Comparison of ENCODE assay signal across 8 mouse cellular contexts in genomic region chr6:129517752-129518408, GRCm38 (mm10). TPM values are rescaled to one million over a fixed set of nuclear protein-coding genes. Genes with fewer than 3 reads are reported as not detected.
DNase-seq lines count a peak whose midpoint lies in the region; ATAC-seq and TF ChIP-seq lines count a peak whose summit lies in the region.
"Had no signal": no experiment of that assay in that cellular context is flagged by ENCODE, and none has a peak within 500 bp of the region (broad histone marks: within the 10 kb centered on the region; RNA-seq: fewer than 3 reads in every experiment).

No protein-coding gene starts in this region.

- H3K4me1 ChIP-seq in liver, adult 2 months (ENCODE audit: control insufficient read depth, insufficient read depth, low read length), result no peaks in the 10 kb centered on the region
- H3K4me1 ChIP-seq in forebrain, postnatal 0 days (ENCODE audit: insufficient read depth), result no peaks in the 10 kb centered on the region
- no peaks in the 10 kb centered on the region; the same call in 1 of the 2 replicates for H3K4me1 ChIP-seq in kidney, postnatal 0 days (replicated peaks; ENCODE audit: insufficient read depth, low read length)
- H3K4me1 ChIP-seq in midbrain, embryonic 13.5 days (replicated peaks), result no peaks in the 10 kb centered on the region

- no peak for TF ChIP-seq POLR2A in liver, adult 2 months (IDR thresholded peaks at IDR 0.05; ENCODE audit: extremely low read depth, insufficient read depth, low read length)

- no peaks in the 10 kb centered on the region for H3K9me3 ChIP-seq in forebrain, postnatal 0 days (ENCODE audit: low read length)
- H3K9me3 ChIP-seq in kidney, postnatal 0 days (replicated peaks; ENCODE audit: low read length), result no peaks in the 10 kb centered on the region
- H3K9me3 ChIP-seq in midbrain, embryonic 13.5 days, result no peaks in the 10 kb centered on the region

- peak; percentile 46; the same call in 1 of the 2 replicates for TF ChIP-seq CTCF in liver, adult 2 months (IDR thresholded peaks at IDR 0.05; ENCODE audit: low read depth, low read length)
- TF ChIP-seq CTCF in forebrain, postnatal 0 days (IDR thresholded peaks at IDR 0.05; ENCODE audit: low read depth), result peak; percentile 79
- TF ChIP-seq CTCF in kidney, postnatal 0 days (IDR thresholded peaks at IDR 0.05; ENCODE audit: low read depth), result peak; percentile 84

- H3K27me3 ChIP-seq in liver, adult 2 months (ENCODE audit: control insufficient read depth, insufficient read depth, low read length), result no peaks in the 10 kb centered on the region
- no peaks in the 10 kb centered on the region for H3K27me3 ChIP-seq in forebrain, postnatal 0 days (ENCODE audit: insufficient read depth, low read length)
- no peaks in the 10 kb centered on the region for H3K27me3 ChIP-seq in kidney, postnatal 0 days (ENCODE audit: insufficient read depth, low read length)
- H3K27me3 ChIP-seq in midbrain, embryonic 13.5 days, result no peaks in the 10 kb centered on the region

- ATAC-seq in forebrain, postnatal 0 days, result peak; percentile 88
- peak; percentile 72 for ATAC-seq in kidney, postnatal 0 days (replicated peaks; ENCODE audit: low FRiP score, low read depth)
- ATAC-seq in midbrain, embryonic 13.5 days, result peak; percentile 90

- H3K9ac ChIP-seq in liver, adult 2 months (ENCODE audit: low read depth, low read length), result no peak overlapping the region
- no peak overlapping the region for H3K9ac ChIP-seq in forebrain, postnatal 0 days
- H3K9ac ChIP-seq in kidney, postnatal 0 days (ENCODE audit: low read depth, low read length), result no peak overlapping the region
- no peak overlapping the region for H3K9ac ChIP-seq in midbrain, embryonic 13.5 days (replicated peaks)

- 50% methylated on average over 2 of the region's 2 CpGs for WGBS in liver, adult 2 months
- WGBS in forebrain, postnatal 0 days, result 51% methylated on average over 2 of the region's 2 CpGs
- 48% methylated on average over 2 of the region's 2 CpGs for WGBS in kidney, postnatal 0 days
- WGBS in midbrain, embryonic 13.5 days, result 50% methylated on average over 2 of the region's 2 CpGs

- DNase-seq in liver, adult 2 months (ENCODE audit: extremely low read depth, low read depth, low spot score), result peak; percentile 56
- DNase-seq in liver, result no peak
- peak; percentile 35 for DNase-seq in ZHBTc4 (ENCODE audit: low read depth, low spot score)
- DNase-seq in forebrain, postnatal 0 days, result peak; percentile 61
- DNase-seq in kidney, postnatal 0 days (ENCODE audit: low spot score), result peak; percentile 82
- no peak for DNase-seq in yolk sac, embryonic 10.5 days (ENCODE audit: low spot score)

- H3K27ac ChIP-seq in liver, adult 2 months (replicated peaks; ENCODE audit: insufficient read depth, low read depth, low read length), result no peak overlapping the region
- no peak overlapping the region for H3K27ac ChIP-seq in forebrain, postnatal 0 days (ENCODE audit: low read depth, low read length)
- H3K27ac ChIP-seq in kidney, postnatal 0 days, result no peak overlapping the region
- H3K27ac ChIP-seq in midbrain, embryonic 13.5 days, result no peak overlapping the region

- no peaks in the 10 kb centered on the region for H3K36me3 ChIP-seq in liver, adult 2 months (ENCODE audit: control insufficient read depth, insufficient read depth, low read length)
- H3K36me3 ChIP-seq in forebrain, postnatal 0 days (ENCODE audit: insufficient read depth), result no peaks in the 10 kb centered on the region
- no peaks in the 10 kb centered on the region for H3K36me3 ChIP-seq in kidney, postnatal 0 days (ENCODE audit: insufficient read depth, low read length)
- H3K36me3 ChIP-seq in midbrain, embryonic 13.5 days, result no peaks in the 10 kb centered on the region

- H3K4me3 ChIP-seq in liver, adult 2 months (ENCODE audit: insufficient read depth, low read depth, low read length), result no peak overlapping the region
- H3K4me3 ChIP-seq in forebrain, postnatal 0 days (ENCODE audit: low read depth, low read length), result no peak overlapping the region
- H3K4me3 ChIP-seq in kidney, postnatal 0 days (replicated peaks; ENCODE audit: low read depth, low read length), result no peak overlapping the region
- no peak overlapping the region for H3K4me3 ChIP-seq in midbrain, embryonic 13.5 days (replicated peaks)
- H3K4me3 ChIP-seq: erythroblast, embryonic 14.5 days had no signal

- H3K79me2 ChIP-seq in liver, adult 2 months (ENCODE audit: control insufficient read depth, insufficient read depth, low read length), result no peaks in the 10 kb centered on the region

- H3K4me2 ChIP-seq in forebrain, postnatal 0 days (ENCODE audit: low read depth), result no peak overlapping the region
- peak overlapping the region; percentile 19 for H3K4me2 ChIP-seq in kidney, postnatal 0 days (ENCODE audit: low read length)
- no peak overlapping the region for H3K4me2 ChIP-seq in midbrain, embryonic 13.5 days (replicated peaks)

RNA-seq across cellular contexts. Expression of gene Tmem52b, which starts 5.5 kb away (rescaled TPM):
- total RNA-seq in liver, adult 2 months (2014; rRNA removed), result not detected in 2 replicates
- polyA plus RNA-seq in liver, adult 2 months (2012; rRNA removed), result not detected in 2 replicates
- not detected in 2 replicates for total RNA-seq in forebrain, postnatal 0 days (2014; rRNA removed)
- not detected in 2 replicates for polyA plus RNA-seq in forebrain, postnatal 0 days (2015; fragmentation: Nextera tagmentation; extraction: Ambion mirVana)
- 96.6 and 98.5 TPM in 2 replicates for polyA plus RNA-seq in kidney, postnatal 0 days (2015; fragmentation: Nextera tagmentation; extraction: Ambion mirVana)
- not detected in 2 replicates for polyA plus RNA-seq in midbrain, embryonic 13.5 days (2015; fragmentation: Nextera tagmentation; extraction: Ambion mirVana)
- polyA plus RNA-seq: erythroblast, embryonic 14.5 days had no signal

RNA-seq across cellular contexts. Expression of gene Olr1, which starts 10.9 kb away (rescaled TPM):
- 0.07 TPM in 1 of 2 replicates, not detected in the other for total RNA-seq in liver, adult 2 months (2014; rRNA removed)
- polyA plus RNA-seq in liver, adult 2 months (2012; rRNA removed), result not detected in 2 replicates
- total RNA-seq in forebrain, postnatal 0 days (2014; rRNA removed), result 0.10 TPM in 1 of 2 replicates, not detected in the other
- not detected in 2 replicates for polyA plus RNA-seq in forebrain, postnatal 0 days (2015; fragmentation: Nextera tagmentation; extraction: Ambion mirVana)
- polyA plus RNA-seq in kidney, postnatal 0 days (2015; fragmentation: Nextera tagmentation; extraction: Ambion mirVana), result not detected in 2 replicates
- polyA plus RNA-seq in midbrain, embryonic 13.5 days (2015; fragmentation: Nextera tagmentation; extraction: Ambion mirVana), result not detected in 2 replicates
- polyA plus RNA-seq: erythroblast, embryonic 14.5 days had no signal

RNA-seq across cellular contexts. Expression of gene Gabarapl1, which starts 15.1 kb away (rescaled TPM):
- total RNA-seq in liver, adult 2 months (2014; rRNA removed), result 355 and 458 TPM in 2 replicates
- polyA plus RNA-seq in liver, adult 2 months (2012; rRNA removed), result 318 and 321 TPM in 2 replicates
- total RNA-seq in forebrain, postnatal 0 days (2014; rRNA removed), result 275 and 288 TPM in 2 replicates
- polyA plus RNA-seq in forebrain, postnatal 0 days (2015; fragmentation: Nextera tagmentation; extraction: Ambion mirVana), result 243 and 276 TPM in 2 replicates
- polyA plus RNA-seq in kidney, postnatal 0 days (2015; fragmentation: Nextera tagmentation; extraction: Ambion mirVana), result 126 and 139 TPM in 2 replicates
- polyA plus RNA-seq in midbrain, embryonic 13.5 days (2015; fragmentation: Nextera tagmentation; extraction: Ambion mirVana), result 159 and 164 TPM in 2 replicates

RNA-seq across cellular contexts. Expression of gene Klre1, which starts 59.8 kb away (rescaled TPM):
- 0.20 and 0.28 TPM in 2 replicates for total RNA-seq in liver, adult 2 months (2014; rRNA removed)
- polyA plus RNA-seq in liver, adult 2 months (2012; rRNA removed), result 0.07 and 0.10 TPM in 2 replicates
- not detected in 2 replicates for total RNA-seq in forebrain, postnatal 0 days (2014; rRNA removed)
- polyA plus RNA-seq in forebrain, postnatal 0 days (2015; fragmentation: Nextera tagmentation; extraction: Ambion mirVana), result 0.18 TPM in 1 of 2 replicates, not detected in the other
- polyA plus RNA-seq in kidney, postnatal 0 days (2015; fragmentation: Nextera tagmentation; extraction: Ambion mirVana), result not detected in 2 replicates
- polyA plus RNA-seq in midbrain, embryonic 13.5 days (2015; fragmentation: Nextera tagmentation; extraction: Ambion mirVana), result not detected in 2 replicates
- polyA plus RNA-seq: erythroblast, embryonic 14.5 days had no signal

Comparison
In these comparisons a context has a peak if more than half of its experiments do, and no peak if none do; other contexts are left out.
1. DNase-seq: peak in liver, adult 2 months (single experiment), ZHBTc4 (single experiment), forebrain, postnatal 0 days (single experiment) and kidney, postnatal 0 days (single experiment); none in liver (single experiment) and yolk sac, embryonic 10.5 days (single experiment).
2. RNA of gene Tmem52b, which starts 5.5 kb away (polyA plus RNA-seq): 96.6 to 98.5 TPM in kidney, postnatal 0 days; not detected in forebrain, postnatal 0 days, not detected in liver, adult 2 months and not detected in midbrain, embryonic 13.5 days; every median in the first group is over 10 times any median in the second.
3. Peak in every context shown above with its lines, with median percentiles within 50 percentile points of each other: CTCF ChIP-seq and ATAC-seq.